Comparison of ENCODE assay signal across 9 mouse cellular contexts in the genomic region with DNA sequence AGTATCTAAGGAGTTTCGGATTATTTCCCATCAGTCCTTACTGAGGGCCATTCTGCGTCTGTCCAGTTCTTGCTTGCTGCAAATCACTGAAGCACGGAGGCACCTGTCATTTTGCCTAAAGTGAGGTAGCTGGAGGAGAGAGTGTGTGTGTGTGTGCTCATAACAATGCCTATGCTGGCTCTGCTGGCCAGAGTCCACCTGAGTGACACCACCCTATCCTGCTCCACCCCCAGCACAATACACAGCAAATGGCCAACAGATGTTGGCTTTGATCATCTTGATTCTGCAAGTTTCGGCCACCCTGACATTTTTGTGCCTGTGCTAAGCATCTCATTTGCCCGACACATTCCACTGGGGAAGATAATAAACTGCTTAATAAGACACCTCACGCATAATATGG. TPM values are rescaled to one million over a fixed set of nuclear protein-coding genes. Genes with fewer than 3 reads are reported as not detected.
DNase-seq lines count a peak whose midpoint lies in the region; ATAC-seq and TF ChIP-seq lines count a peak whose summit lies in the region.
"Had no signal": no experiment of that assay in that cellular context is flagged by ENCODE, and none has a peak within 500 bp of the region (broad histone marks: within the 10 kb centered on the region; RNA-seq: fewer than 3 reads in every experiment).

No protein-coding gene starts in this region.

- H3K4me2 ChIP-seq in heart, embryonic 11.5 days, result peak overlapping the region; percentile 93; the same call in 1 of the 2 replicates
- peak overlapping the region; percentile 75 for H3K4me2 ChIP-seq in kidney, embryonic 16.5 days (replicated peaks; ENCODE audit: low read depth, low read length)
- H3K4me2 ChIP-seq in midbrain, embryonic 14.5 days (ENCODE audit: low read length), result peak overlapping the region; percentile 88

- no peak for DNase-seq in heart, postnatal 14 days
- DNase-seq in midbrain, embryonic 14.5 days, result no peak
- no peak for DNase-seq in spleen, adult 12 weeks (ENCODE audit: low spot score)
- DNase-seq in right cerebral cortex, postnatal 14 days, result no peak
- DNase-seq in T-cell, adult 2 months (ENCODE audit: low spot score), result no peak

- no peaks in the 10 kb centered on the region for H3K9me3 ChIP-seq in heart, embryonic 11.5 days (replicated peaks; ENCODE audit: control insufficient read depth, low read length)
- no peaks in the 10 kb centered on the region for H3K9me3 ChIP-seq in kidney, embryonic 16.5 days (ENCODE audit: low read length)
- no peaks in the 10 kb centered on the region for H3K9me3 ChIP-seq in midbrain, embryonic 14.5 days (ENCODE audit: control insufficient read depth, low read length)

- intact Hi-C loops in heart, postnatal 14 days (cut with DNase I), result no loop called here

- no peak for TF ChIP-seq POLR2A in embryonic fibroblast, embryonic 13.5 days (IDR thresholded peaks at IDR 0.05; ENCODE audit: low read depth, low read length)

- H3K4me3 ChIP-seq in heart, embryonic 11.5 days (ENCODE audit: low read depth, low read length), result no peak overlapping the region
- H3K4me3 ChIP-seq in embryonic fibroblast, embryonic 13.5 days (ENCODE audit: insufficient read depth, low read length), result peak overlapping the region; percentile 75
- peak overlapping the region; percentile 86; the same call in 1 of the 2 replicates for H3K4me3 ChIP-seq in kidney, embryonic 16.5 days (ENCODE audit: low read length)
- H3K4me3 ChIP-seq in midbrain, embryonic 14.5 days (replicated peaks; ENCODE audit: low read depth, low read length), result no peak overlapping the region

- no peak overlapping the region for H3K27ac ChIP-seq in heart, embryonic 11.5 days (ENCODE audit: low read depth, low read length)
- peak overlapping the region; percentile 88 for H3K27ac ChIP-seq in embryonic fibroblast, embryonic 13.5 days (ENCODE audit: insufficient read depth, low read length)
- H3K27ac ChIP-seq in kidney, embryonic 16.5 days (ENCODE audit: low read length), result 0 out of 2 replicates have a peak overlapping the region, but pooled peaks have one; percentile 3
- H3K27ac ChIP-seq in midbrain, embryonic 14.5 days (replicated peaks; ENCODE audit: low read depth, low read length), result no peak overlapping the region

- no peak overlapping the region for H3K9ac ChIP-seq in heart, embryonic 11.5 days (ENCODE audit: low read depth, low read length)
- no peak overlapping the region; the same call in 1 of the 2 replicates for H3K9ac ChIP-seq in kidney, embryonic 16.5 days (replicated peaks; ENCODE audit: low read length)
- no peak overlapping the region for H3K9ac ChIP-seq in midbrain, embryonic 14.5 days (replicated peaks; ENCODE audit: low read length)

- TF ChIP-seq CTCF in embryonic fibroblast, embryonic 13.5 days (IDR thresholded peaks at IDR 0.05; ENCODE audit: borderline replicate concordance, insufficient read depth, low read length), result no peak

- ATAC-seq in heart, embryonic 11.5 days (replicated peaks; ENCODE audit: insufficient number of reproducible peaks, low FRiP score, low TSS enrichment), result no peak
- ATAC-seq in kidney, embryonic 16.5 days (ENCODE audit: low FRiP score, low TSS enrichment), result no peak
- no peak for ATAC-seq in midbrain, embryonic 14.5 days (ENCODE audit: low FRiP score, low TSS enrichment)

- 79% methylated on average over 6 of the region's 6 CpGs for WGBS in heart, embryonic 11.5 days (ENCODE audit: insufficient replicate concordance)
- 61% methylated on average over 6 of the region's 6 CpGs for WGBS in kidney, embryonic 16.5 days
- 70% methylated on average over 6 of the region's 6 CpGs for WGBS in midbrain, embryonic 14.5 days

- peaks cover 16% of the 10 kb centered on the region for H3K4me1 ChIP-seq in heart, embryonic 11.5 days (ENCODE audit: control insufficient read depth, insufficient read depth, low read length)
- H3K4me1 ChIP-seq in embryonic fibroblast, embryonic 13.5 days (ENCODE audit: control insufficient read depth, insufficient read depth, low read length), result peaks cover 28% of the 10 kb centered on the region; the same call in 1 of the 2 replicates
- H3K4me1 ChIP-seq in kidney, embryonic 16.5 days (ENCODE audit: insufficient read depth, low read length), result peaks cover 57% of the 10 kb centered on the region
- peaks cover 30% of the 10 kb centered on the region for H3K4me1 ChIP-seq in midbrain, embryonic 14.5 days (ENCODE audit: control insufficient read depth, insufficient read depth, low read length)

- H3K27me3 ChIP-seq in heart, embryonic 11.5 days (ENCODE audit: control insufficient read depth, insufficient read depth, low read length), result peaks cover 14% of the 10 kb centered on the region
- no peaks in the 10 kb centered on the region for H3K27me3 ChIP-seq in kidney, embryonic 16.5 days (ENCODE audit: insufficient read depth, low read length)
- no peaks in the 10 kb centered on the region for H3K27me3 ChIP-seq in midbrain, embryonic 14.5 days (ENCODE audit: control insufficient read depth, insufficient read depth, low read length)

- H3K36me3 ChIP-seq in heart, embryonic 11.5 days (ENCODE audit: control insufficient read depth, insufficient read depth, low read length), result no peaks in the 10 kb centered on the region
- H3K36me3 ChIP-seq in kidney, embryonic 16.5 days (ENCODE audit: insufficient read depth, low read length), result 0 out of 2 replicates have a peak, but pooled peaks cover 3% of the 10 kb centered on the region
- H3K36me3 ChIP-seq in midbrain, embryonic 14.5 days (ENCODE audit: control insufficient read depth, insufficient read depth, low read length), result no peaks in the 10 kb centered on the region

RNA-seq across cellular contexts. Expression of a gene that starts 1.5 kb away (rescaled TPM):
- polyA plus RNA-seq in heart, embryonic 11.5 days (2014; fragmentation: Nextera tagmentation; extraction: Ambion mirVana), result 9.7 and 10.5 TPM in 2 replicates
- 1 to 10 TPM; 5.2 to 5.6 TPM for total RNA-seq in heart, postnatal 14 days (2021)
- polyA plus RNA-seq in embryonic fibroblast, embryonic 13.5 days (2011; ENCODE audit: insufficient read length, low read depth, missing spikeins), result 9.7 and 13.4 TPM in 2 replicates
- polyA plus RNA-seq in kidney, embryonic 16.5 days (2015; fragmentation: Nextera tagmentation; extraction: Ambion mirVana), result 32.1 and 34.9 TPM in 2 replicates
- 55.8 and 67.5 TPM in 2 replicates for polyA plus RNA-seq in midbrain, embryonic 14.5 days (2014; fragmentation: Nextera tagmentation; extraction: Ambion mirVana)

RNA-seq across cellular contexts. Expression of a gene that starts 17.8 kb away (rescaled TPM):
- 0.80 and 0.86 TPM in 2 replicates for polyA plus RNA-seq in heart, embryonic 11.5 days (2014; fragmentation: Nextera tagmentation; extraction: Ambion mirVana)
- 1 to 10 TPM; 1.8 to 2.0 TPM for total RNA-seq in heart, postnatal 14 days (2021)
- polyA plus RNA-seq in embryonic fibroblast, embryonic 13.5 days (2011; ENCODE audit: insufficient read length, low read depth, missing spikeins), result 0.55 and 0.60 TPM in 2 replicates
- 25.2 and 28.2 TPM in 2 replicates for polyA plus RNA-seq in kidney, embryonic 16.5 days (2015; fragmentation: Nextera tagmentation; extraction: Ambion mirVana)
- 0.42 and 0.74 TPM in 2 replicates for polyA plus RNA-seq in midbrain, embryonic 14.5 days (2014; fragmentation: Nextera tagmentation; extraction: Ambion mirVana)
- total RNA-seq: granulocyte monocyte progenitor cell, adult 5-6 weeks had no signal

Comparison
In these comparisons a context has a peak if more than half of its experiments do, and no peak if none do; other contexts are left out.
1. H3K27ac ChIP-seq: peak in embryonic fibroblast, embryonic 13.5 days (single experiment) and kidney, embryonic 16.5 days (single experiment); none in heart, embryonic 11.5 days (single experiment) and midbrain, embryonic 14.5 days (single experiment).
2. H3K4me3 ChIP-seq: peak in embryonic fibroblast, embryonic 13.5 days (single experiment) and kidney, embryonic 16.5 days (single experiment); none in heart, embryonic 11.5 days (single experiment) and midbrain, embryonic 14.5 days (single experiment).
3. RNA of a gene that starts 17.8 kb away (polyA plus RNA-seq): 25.2 to 28.2 TPM in kidney, embryonic 16.5 days; 0.80 to 0.86 TPM in heart, embryonic 11.5 days, 0.42 to 0.74 TPM in midbrain, embryonic 14.5 days and 0.55 to 0.60 TPM in embryonic fibroblast, embryonic 13.5 days; every median in the first group is over 10 times any median in the second.
4. Peak in every context shown above with its lines, with median percentiles within 50 percentile points of each other: H3K4me2 ChIP-seq.